In the genomic region with DNA sequence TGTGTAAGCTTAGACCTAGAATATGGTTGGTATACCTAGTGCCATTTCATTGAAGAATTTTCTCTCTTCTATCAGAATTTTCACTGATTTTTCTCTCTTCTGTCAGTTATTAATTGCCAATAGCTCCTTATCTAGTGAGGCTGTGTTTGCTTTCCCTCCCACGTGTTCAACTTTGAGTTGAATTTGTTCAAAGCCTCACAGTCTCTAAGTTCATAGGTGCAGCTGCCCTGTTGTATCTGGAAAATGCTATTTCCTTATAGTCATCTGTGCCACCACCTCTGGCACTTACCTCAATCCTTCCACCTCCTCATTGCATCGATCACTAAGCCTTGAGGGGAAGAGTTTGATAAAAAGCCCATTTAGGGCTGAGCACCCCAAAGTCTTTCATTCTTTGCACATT, we compare ENCODE assay signal across 17 mouse cellular contexts.
"Had no signal": no experiment of that assay in that cellular context is flagged by ENCODE, and none has a peak within 500 bp of the region (broad histone marks: within the 10 kb centered on the region; RNA-seq: fewer than 3 reads in every experiment).

No protein-coding gene starts in this region.

- H3K27ac ChIP-seq: liver, embryonic 15.5 days; lung, embryonic 15.5 days; macrophage; midbrain, embryonic 13.5 days; midbrain, embryonic 15.5 days; neural tube, embryonic 12.5 days had no signal

- H3K4me3 ChIP-seq: liver, embryonic 15.5 days; lung, embryonic 15.5 days; megakaryocyte, embryonic 14.5 days; midbrain, embryonic 13.5 days; midbrain, embryonic 15.5 days; neural tube, embryonic 12.5 days had no signal

- H3K4me2 ChIP-seq: liver, embryonic 15.5 days; lung, embryonic 15.5 days; midbrain, embryonic 11.5 days; midbrain, embryonic 13.5 days; midbrain, embryonic 15.5 days; neural tube, embryonic 12.5 days had no signal

- DNase-seq: liver, postnatal 0 days; lung, adult 2 months; lung, postnatal 14 days; lung, postnatal 36 days; right cerebral cortex, postnatal 14 days; thymus, adult 18-20 months; thymus, postnatal 14 days; thymus, postnatal 36 days had no signal

- H3K9me3 ChIP-seq: liver, embryonic 15.5 days; lung, embryonic 15.5 days; megakaryocyte, embryonic 14.5 days; midbrain, embryonic 13.5 days; midbrain, embryonic 15.5 days; neural tube, embryonic 12.5 days had no signal

- ATAC-seq: liver, postnatal 0 days; lung, postnatal 0 days; midbrain, embryonic 13.5 days; midbrain, embryonic 15.5 days had no signal

- H3K27me3 ChIP-seq: liver, embryonic 15.5 days; lung, embryonic 15.5 days; megakaryocyte, embryonic 14.5 days; midbrain, embryonic 13.5 days; midbrain, embryonic 15.5 days; neural tube, embryonic 12.5 days had no signal

- H3K36me3 ChIP-seq: liver, embryonic 15.5 days; lung, embryonic 15.5 days; midbrain, embryonic 13.5 days; midbrain, embryonic 15.5 days; neural tube, embryonic 12.5 days had no signal

- H3K9ac ChIP-seq: liver, embryonic 15.5 days; liver, postnatal 0 days; lung, embryonic 15.5 days; midbrain, embryonic 13.5 days; midbrain, embryonic 15.5 days; neural tube, embryonic 12.5 days had no signal

- H3K4me1 ChIP-seq: midbrain, embryonic 13.5 days; midbrain, embryonic 15.5 days; neural tube, embryonic 12.5 days had no signal
